Mouse (Mus musculus) A20 (cell line): ENCODE measurements around the gene Slc39a11.
A peak's percentile ranks its signal among the peaks of the same experiment; 100 is the strongest.

Experiments
- DNase-seq: peaks from one replicate; pipeline ENCODE4 v3.0.0-alpha.2; 2011; ENCODE audit warnings: low read depth, low spot score

The Slc39a11 gene

DNA sequence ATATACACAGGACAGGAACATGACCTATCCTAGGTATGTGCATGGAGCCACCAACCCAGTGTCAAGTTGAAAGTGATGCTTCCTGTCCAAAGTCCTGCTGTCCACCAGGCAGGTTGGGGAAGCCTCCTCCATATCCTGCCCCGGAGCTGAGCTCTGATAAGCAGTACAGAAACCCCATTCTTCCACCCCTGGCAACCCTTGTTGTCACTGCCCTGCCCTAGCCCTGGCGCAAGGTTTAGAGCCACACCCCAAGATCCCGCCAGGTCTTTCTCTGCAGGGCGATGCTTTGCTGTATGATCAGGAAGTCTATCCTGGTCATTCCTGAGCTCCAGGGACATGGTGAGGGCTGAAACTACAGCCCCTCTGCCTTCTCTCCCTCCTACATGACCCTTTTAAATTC lies 396.7 kb downstream of the Slc39a11 start:
- no peak for DNase-seq

DNA sequence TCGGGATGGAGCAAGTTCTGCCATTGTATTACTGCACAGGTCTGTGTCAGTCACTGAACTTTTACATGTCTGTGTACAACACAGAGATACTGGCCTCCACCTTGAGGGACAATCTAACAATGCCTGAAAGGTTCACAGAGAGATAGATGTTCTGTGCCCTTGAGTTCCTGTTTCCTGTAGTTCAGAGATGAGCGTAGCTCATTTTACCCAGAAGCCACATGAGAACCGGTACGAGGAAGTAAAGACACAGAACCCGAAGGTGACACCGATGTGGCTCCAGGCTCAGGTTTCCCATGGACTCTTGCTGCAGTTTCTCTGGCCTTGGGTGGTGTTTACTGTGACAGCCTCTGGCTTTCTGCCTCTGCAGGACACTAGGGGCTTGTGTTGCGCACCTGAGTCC lies 398.7 kb downstream of the Slc39a11 start:
- DNase-seq: peak; percentile 31

DNA sequence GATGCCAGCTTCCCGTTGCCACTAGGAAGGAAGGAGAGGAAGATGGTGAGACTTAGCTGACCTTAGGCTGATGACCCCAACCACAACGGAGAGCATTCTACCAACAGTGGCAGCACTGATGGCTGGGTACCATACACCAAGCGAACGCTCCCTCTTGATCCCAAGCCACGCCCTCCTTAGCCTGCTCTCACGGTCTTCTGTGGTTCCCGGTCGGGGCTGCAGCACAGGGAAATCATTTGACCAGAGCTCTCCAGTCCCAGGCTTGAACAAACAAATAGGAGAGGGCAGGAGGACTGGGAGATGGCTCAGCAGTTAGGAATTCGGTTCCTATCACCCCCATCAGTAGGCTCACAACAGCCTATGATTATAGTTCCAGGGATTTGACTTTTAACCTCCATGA lies 403.4 kb downstream of the Slc39a11 start:
- no peak for DNase-seq

DNA sequence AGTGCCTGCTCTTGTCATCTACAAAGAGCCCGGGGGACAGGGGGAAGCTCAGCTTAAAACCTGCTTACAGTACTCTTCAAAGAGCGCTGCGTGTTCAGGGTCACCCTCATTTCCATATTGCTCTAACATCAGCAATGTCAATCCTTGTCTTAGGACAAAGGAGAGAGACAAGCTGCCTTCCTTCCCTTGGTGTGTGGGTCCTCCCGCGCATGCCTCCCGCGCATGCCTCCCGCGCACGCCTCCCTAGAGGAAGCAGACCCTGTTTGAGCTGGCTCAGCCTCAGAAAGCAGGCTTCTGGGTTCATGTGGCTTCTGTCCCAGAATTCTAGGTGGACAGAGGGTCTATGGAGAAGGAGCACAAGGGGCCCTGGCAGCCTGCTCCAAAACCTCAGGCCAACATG lies 404.2 kb downstream of the Slc39a11 start:
- no peak for DNase-seq

DNA sequence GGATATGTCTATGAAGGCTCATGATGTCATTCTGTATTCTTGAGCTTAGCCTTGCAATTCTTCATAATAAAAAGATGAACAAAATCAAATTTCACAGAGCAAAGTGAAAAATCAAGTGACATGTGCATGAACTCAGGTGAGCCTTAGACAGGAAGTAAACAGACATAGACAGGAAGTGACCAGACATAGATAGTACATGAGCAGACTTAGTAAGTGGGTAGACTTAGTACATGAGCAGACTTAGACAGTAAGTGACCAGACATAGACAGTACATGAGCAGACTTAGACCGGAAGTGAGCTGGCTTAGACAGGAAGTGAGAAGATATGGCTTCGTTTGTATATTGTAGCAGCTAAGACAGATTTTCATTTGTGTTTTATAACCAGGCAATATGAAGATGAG lies 415.4 kb downstream of the Slc39a11 start:
- no peak for DNase-seq

DNA sequence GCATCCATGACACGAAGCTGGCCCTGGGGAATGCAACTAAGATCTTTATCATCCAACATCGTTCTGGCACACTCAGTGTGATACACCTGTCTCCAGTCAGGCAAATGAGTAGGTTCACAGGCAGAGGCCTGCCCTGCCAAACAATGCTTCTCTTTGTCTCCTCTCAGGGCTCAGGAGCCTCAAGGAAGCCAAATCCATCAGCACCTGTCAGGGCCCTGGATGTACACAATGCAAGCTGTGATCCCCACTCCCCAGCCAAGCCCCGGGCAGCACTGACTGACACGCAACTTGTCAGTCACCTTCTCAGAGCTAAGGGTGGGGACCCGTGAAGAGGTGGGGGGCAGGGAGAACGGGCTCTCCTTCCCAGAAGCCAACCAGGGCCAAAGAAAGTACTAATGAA lies 417.8 kb downstream of the Slc39a11 start:
- DNase-seq: no peak

DNA sequence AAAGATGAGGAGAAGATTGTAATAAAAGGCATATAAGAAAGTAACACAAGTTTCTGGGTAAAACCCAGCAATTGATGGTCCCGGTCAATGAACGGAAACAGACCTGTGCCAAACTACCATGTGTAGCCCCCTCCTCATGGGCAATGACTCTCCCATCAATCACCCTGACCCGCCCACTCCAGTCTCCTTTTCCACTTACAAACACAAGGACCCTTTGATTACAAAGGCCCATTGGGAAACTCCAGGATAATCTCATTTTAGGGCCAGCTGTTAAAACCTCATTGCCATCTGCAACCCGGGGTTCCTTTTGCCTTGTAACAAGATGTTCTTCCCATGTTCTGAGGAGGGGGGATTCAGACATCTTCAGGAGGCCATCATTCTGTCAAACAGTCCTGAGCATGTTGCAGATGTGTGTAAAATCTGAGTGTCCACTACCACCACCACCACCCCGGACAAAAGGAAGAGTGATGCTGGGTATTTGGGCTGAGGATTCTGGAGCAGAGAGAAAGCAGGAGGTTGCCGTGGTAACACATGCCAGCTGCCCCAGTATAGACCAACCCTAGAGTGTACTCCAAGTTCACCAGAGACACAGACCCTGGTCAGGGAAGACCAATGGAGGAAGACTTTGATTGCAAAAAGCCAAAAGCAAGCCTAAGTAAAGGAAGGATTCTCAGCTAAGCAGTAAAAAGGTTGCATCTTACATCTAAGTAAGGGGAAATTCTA lies 419.3 kb downstream of the Slc39a11 start:
- no peak for DNase-seq

DNA sequence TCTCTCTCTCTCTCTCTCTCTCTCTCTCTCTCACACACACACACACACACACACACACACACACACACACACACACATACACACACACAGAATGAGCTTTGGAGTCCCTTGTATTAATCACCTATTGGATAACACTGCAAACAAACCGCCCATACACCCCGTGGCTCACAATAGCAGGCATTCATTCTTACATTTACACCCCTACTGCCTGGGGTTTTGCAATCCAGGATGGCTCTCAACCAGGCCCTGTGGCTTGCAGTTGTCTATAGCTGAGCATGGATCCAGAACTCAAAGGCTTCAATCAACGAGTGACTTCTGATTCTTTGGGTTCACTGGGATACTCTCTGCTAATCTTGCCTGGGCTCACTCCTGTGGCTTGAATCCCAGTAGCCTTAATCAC lies 424.1 kb downstream of the Slc39a11 start:
- DNase-seq: no peak

DNA sequence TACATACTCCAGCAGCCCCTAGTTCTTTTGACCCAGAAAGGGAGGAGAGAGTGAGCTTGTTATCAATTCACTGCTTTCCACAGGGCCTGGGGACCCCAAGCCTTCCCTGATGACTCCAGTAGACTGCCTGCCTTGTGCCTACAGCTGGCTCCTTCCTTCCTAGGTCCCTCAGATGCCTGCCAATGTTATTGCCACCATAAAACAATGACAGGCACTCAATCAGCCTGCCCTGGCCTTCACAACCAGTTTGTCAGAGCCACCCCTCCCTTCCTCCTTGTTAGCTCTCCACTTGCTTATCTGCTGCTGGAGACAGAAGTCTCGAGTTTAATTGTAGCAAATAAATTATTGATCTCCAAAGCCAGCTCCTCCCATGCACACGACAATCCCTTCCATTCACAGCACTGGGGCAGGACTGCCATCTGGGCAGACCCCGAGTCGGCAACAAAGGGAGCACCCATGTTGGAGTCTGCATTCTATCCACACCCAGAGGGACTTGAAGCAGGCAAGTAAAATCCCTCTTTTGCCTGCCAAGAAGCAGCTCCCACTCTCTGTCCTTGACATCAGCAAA lies 426.0 kb downstream of the Slc39a11 start:
- no peak for DNase-seq

DNA sequence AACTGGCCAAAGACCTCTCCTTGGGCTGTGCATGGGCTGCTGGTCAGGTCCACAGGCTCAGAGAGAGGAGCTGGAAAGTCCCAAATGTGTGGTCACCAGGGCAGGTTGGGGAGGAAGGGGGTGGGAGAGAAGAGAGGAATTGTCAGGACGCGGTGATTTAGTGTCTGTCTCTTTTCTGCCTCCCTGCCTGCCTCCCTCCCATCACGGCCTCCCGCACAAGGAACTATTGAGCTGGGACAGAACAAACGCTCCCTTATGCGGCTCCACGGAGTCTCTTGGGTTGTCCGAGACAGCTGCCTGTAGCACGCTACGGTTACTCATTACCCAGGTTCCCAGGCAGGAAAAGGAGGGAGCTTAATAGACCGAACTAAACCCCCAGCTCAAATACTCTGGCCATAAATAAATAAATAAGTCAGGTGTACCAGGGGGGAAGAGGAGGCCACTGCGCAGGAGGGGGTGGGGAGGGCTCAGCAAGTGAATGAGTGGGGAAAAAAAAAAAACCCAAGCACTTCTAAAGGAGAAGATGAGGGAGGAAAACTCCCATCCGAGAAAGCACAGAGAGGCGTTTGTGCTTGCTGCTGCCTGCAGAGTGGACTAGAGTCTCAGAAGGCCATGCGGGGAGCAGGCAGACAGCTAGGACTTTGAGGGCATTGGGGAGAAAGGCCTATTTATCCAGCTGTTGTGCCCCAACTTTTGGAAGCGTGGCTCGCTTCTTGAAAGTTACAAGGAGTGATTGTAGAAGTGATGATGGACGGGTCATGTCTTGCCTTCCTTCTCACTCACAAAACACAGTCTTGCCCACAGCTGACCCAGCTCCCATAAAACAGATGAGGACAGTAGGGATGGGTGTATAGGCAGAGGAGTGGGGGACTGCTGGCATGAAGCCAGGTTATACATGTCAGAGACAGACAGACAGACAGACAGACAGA lies 428.3 kb downstream of the Slc39a11 start:
- no peak for DNase-seq

DNA sequence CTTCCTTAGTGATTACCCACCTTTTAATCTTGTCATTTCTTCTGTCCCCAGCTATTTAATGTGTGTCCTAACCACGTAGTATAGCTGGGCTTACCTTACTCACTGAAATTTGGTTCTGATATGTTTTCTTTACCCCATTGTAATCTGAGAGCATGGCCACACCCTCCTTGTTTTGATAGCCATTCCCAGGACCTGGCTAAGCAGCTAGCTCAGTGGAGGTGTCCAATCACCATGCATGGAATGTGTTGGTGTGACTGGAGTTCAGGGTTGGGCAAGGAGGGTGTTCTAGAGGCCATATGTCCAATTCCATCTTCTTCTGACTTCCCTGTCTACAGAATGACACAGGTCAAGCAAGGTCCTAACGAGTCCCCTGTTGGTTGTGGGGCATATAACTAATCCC lies 429.2 kb downstream of the Slc39a11 start:
- DNase-seq: no peak

DNA sequence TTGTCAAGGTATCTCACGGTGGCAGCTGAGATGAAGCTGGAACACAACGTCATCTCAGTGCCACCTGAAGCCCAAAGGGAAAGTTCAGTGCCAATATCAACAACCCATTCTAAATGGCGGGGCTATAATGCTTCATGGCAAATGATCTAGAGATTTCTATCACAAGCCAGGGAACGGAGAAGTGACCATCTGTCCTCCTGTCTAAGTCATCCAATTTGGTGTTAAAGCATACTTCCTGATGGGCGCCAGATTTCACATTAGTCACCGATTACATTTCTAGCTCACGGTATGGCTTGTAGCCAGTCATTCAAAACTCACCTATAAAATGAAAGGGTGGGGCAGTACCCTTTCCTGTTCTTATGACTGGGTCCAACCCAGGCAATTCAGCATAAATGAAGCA lies 435.1 kb downstream of the Slc39a11 start:
- no peak for DNase-seq

DNA sequence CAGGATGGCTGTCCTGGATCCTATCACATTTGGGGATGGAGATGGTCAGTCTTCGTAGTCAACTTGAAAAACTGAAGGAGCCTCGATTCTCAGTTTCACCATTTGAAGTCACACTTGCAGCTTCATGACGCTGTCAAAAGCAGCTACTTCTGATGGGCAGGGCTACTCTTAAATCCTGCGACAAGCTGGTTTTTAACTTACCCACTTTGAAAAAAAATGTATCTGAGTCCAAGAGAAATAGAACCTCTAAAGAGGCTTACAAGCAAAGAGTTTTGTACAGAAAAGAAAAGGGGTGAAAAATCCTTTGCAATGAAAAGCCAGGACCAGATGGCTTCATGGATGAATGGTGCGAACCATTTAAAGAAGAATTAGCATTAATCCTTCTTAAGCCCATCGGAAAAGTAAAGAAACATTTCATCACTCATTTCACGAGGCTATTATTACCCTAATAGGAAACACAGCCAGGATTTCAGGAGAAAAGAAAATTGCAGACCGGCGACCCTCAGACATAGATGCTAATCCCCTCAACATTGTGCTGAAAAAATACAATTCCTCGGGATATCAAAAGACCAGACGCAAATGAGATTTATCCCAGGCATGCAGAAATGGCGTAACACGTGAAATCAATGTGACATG lies 437.4 kb downstream of the Slc39a11 start:
- DNase-seq: no peak

DNA sequence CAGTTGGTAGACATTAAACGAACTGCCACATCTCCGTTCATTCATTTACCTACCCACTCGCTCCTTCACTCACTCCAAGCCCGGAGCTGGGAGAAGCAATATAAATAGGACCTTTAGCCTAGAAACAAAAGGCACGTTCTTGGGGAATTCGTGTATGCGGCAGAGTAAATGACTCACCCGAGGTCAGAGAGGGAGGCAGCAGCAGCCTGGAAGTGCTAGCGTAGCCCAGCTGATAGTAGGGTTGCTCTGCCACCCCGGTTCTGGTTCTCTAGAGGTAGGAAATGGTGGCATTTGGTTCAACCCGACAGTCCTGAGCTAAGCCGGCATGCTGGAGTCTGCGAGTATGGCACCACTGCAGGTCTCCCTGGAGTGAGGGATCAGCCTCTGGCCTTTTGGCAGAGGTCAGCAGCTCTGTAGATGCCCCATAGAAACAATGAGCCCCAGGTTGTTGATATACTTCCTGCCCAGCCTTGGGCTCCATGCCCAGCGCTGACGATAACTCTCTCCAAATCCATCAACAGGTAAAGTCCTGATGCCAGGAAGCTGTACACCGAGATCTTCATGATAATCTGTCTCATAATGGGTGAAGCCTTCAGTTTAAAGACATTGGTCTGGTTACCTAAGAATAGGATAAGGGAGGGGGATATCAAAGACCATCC lies 440.5 kb downstream of the Slc39a11 start:
- no peak for DNase-seq

DNA sequence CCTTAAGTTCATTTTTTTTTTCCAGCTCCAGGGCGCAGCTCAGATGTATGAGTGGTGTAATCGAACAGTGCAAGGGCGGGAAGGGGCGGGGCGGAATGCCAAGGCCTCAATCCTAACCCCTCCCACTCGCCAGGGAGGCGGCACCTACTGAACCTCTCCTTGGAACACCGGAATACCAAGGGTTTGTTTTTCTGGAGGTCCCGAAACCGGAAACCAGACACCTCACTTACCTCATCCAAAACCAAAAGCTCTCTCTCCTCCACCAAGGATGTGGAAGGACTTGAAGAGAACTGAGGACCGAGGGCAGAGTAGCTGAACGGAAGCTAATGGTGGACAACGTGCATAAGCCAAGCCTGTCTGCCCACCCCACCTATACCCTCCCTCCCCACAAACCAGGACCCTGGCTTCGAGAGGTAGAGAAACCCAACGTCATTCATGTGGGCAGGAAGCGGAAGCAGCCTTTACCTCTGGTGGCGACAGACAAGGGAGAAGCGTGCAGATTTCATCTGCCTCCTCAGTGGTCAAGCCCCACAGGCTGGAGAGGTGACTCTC lies 441.3 kb downstream of the Slc39a11 start:
- DNase-seq: no peak

DNA sequence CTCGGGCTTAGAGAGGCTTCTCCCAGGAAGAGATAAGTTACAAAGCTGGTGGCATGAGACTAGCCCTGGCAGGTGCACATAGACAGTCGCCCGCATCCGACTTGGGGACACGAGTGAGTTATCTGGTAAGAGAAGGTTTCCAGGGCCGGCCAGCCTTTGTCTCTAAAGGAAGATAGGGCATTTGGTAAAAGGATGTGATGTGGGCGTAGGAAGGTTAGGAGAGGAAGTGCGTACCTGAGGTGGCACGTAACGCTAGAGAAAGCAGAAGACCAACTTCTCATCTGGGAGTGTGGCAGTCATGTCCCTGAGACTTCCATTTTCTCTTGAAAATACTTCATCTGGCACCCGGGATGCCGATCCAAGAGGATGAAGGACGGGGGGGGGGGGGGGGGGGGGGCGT lies 441.9 kb downstream of the Slc39a11 start:
- DNase-seq: no peak

DNA sequence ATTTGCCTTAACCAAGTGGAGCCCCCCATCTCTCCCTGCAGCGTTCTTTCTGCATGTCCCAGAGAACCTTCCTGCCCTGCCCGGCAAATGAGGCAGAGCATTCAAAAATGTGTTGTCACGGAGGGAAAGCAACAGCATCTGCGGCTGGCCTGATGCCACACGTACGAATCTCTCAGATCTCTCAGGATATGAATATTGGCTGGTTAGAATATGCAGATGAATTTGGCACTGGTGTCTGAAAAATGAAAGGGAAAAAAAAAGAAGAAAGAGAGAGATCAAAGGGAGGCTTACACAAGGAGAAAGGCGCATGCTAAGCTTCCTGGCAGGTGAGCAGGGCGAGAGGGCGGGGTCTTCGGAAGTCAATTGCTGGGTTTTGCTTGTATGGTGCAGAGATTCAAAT lies 443.8 kb downstream of the Slc39a11 start:
- no peak for DNase-seq

DNA sequence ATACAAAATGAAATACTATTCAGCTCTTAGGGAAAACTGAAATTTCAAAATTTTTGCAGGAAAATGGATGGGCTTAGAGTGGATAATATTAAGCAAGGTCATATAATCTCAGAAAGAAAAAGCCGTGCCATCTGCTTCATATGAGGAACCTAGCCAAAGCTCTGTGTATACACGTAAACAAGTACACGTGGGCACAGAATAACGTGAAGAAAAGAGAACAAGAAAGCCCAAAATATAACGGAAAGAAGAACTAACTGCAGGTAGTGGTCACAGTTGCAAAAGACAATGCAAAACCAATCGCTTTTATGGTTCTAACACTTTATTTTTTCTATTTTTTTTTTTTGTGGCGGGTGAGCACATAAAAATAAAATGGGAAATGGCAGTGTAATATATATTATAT lies 446.9 kb downstream of the Slc39a11 start:
- DNase-seq: no peak

DNA sequence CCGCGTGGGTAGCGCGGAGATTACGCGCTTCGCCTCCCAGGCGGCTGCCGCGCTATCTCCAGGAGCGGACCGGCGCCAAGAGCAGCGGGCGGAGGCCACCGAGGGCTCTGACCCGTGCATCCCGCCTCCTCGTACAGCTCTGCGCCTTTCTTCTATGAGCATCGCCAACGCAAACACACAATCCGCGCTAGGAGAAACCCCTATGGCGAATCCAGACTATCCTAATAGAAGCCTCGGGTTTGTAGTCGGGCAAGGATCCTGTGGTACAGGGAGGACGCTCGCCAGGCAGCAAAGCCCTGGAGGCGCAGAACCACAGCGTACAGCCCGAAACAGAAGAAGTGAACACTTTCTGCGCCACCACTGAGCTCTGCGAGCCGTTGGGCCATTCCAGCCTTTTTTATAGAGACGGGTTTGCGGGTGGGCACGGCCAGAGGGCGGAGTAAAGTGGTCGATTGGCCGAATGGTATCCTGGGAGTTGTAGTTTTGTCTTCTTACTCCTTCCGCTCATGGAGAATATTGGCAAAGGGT lies 448.3 kb downstream of the Slc39a11 start:
- no peak for DNase-seq

DNA sequence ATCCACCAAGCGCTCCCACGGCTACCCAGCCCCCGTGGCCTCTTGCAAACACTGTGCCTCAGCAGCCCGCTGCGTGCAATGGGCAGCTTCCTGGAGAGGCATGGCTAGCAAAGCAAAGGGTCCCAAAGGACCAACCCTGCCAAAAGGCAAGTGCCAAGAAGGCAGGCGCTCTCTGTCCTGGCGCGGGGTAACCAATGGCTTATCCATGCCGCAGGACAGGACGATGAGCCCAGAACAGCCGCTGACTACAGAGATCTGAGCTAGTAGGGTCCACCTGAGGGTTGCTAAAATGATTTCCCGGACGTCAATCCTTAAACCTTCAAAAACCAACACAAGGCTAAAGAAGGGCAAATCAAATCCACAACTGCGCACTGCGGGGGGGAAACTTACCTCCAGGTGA lies 449.0 kb downstream of the Slc39a11 start:
- DNase-seq: no peak

DNA sequence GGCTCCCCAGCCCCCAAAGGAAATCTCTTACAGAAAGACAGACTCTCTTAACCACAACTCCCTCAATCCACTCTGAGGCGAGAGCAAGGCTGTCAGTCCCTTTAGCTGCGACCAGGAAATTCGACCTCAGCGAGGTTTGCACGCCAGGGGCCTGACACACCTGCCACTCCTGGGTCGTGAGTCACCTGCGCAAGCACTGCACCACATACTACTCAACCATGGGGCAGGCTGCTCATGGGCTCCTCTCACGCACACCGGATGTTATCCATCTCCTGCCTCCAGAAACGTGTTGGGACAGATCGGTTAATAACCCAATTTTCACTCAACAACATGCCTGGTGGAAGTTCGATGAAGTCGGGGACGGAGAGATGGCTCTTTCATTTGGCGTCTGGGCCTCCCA lies 451.3 kb downstream of the Slc39a11 start:
- no peak for DNase-seq
